Mouse (Mus musculus): ENCODE results near the gene Lsamp. TPM values are rescaled to one million over a fixed set of nuclear protein-coding genes. Genes with fewer than 3 reads are reported as not detected.

The Lsamp gene
- total RNA-seq, 1 experiment: not detected

DNA sequence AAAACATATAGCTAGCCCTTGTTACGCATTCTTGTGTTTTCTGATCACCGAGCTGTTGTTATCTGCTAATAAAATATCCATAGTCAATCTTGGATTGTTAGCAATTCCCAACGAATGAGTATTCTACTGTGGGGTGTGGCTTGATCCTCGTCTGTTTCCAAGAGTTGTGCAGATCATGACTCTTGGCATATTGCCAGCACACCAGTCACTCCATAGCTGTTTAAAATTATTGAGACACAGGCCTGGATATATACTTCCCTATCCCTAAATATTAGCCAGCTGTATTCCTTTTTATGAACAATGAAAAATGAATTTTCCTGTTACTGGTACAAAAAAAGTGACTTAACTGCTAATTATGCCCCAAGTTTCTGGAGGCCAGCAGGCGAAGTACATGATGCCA is 897.8 kb downstream of the Lsamp start:
- Histone ChIP-seq H3K9me3 (ENCODE audit: control insufficient read depth, insufficient read depth, low read depth, low read length) (no peaks in the 10 kb centered on the region), H3K27ac (ENCODE audit: insufficient read depth, low read depth, low read length, poor library complexity, severe bottlenecking) (no peak overlapping the region), H3K4me3 (ENCODE audit: insufficient read depth in 1 of 2, low read depth in 1 of 2, low read length in 2 of 2, poor library complexity in 1 of 2, severe bottlenecking in 1 of 2) (no peak overlapping the region), H3K9ac (ENCODE audit: insufficient read depth, low read depth, low read length, poor library complexity, severe bottlenecking) (no peak overlapping the region), H3K4me1 (ENCODE audit: control insufficient read depth in 2 of 2, insufficient read depth in 2 of 2, low read length in 2 of 2, poor library complexity in 1 of 2) (no peaks in the 10 kb centered on the region), H3K36me3 (ENCODE audit: control insufficient read depth, insufficient read depth, low read length, poor library complexity, severe bottlenecking) (no peaks in the 10 kb centered on the region)
- no peak for TF ChIP-seq ZC3H11A (IDR thresholded peaks at IDR 0.05; ENCODE audit: borderline replicate concordance, low read depth, low read length)
- TF ChIP-seq ZNF384 (IDR thresholded peaks at IDR 0.05; ENCODE audit: low read depth, low read length): no peak
- TF ChIP-seq MAFK (IDR thresholded peaks at IDR 0.05; ENCODE audit: insufficient read depth, low read depth, low read length): no peak
- no peak for TF ChIP-seq HCFC1 (IDR thresholded peaks at IDR 0.05; ENCODE audit: borderline replicate concordance, insufficient read depth, low read length)
- no peak for TF ChIP-seq CHD2 (IDR thresholded peaks at IDR 0.05; ENCODE audit: low read depth, low read length)
- in situ Hi-C loops (cut with MboI; ENCODE audit: low sequenced_read_pairs in 2 of 2, unreplicated experiment in 2 of 2): no loop called here
- DNase-seq (ENCODE audit: low read depth, low spot score): no peak

DNA sequence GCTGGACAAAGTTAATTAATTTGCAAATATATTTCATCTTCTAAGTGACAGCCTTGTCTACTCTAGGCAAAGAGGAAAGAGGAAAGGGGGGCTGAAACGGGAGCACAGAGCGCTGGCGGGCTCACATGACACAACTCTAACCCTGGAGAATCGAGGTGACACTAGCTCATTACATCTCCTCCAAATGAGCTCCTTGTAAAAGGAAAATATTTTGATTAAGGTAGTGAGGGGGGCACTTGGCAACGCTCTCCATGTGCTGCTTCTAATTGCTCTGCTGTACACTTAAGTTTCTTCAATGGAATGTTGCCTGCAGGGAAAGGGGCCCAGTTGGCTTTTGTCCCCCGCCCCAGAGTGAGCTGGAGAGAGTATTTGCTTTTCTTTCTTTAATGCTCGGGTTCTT is 907.2 kb downstream of the Lsamp start:
- Histone ChIP-seq H3K9me3 (ENCODE audit: control insufficient read depth, insufficient read depth, low read depth, low read length) (no peaks in the 10 kb centered on the region), H3K4me1 (ENCODE audit: control insufficient read depth in 2 of 2, insufficient read depth in 2 of 2, low read length in 2 of 2, poor library complexity in 1 of 2) (no peaks in the 10 kb centered on the region), H3K27ac (ENCODE audit: insufficient read depth, low read depth, low read length, poor library complexity, severe bottlenecking) (no peak overlapping the region), H3K36me3 (ENCODE audit: control insufficient read depth, insufficient read depth, low read length, poor library complexity, severe bottlenecking) (no peaks in the 10 kb centered on the region), H3K4me3 (ENCODE audit: insufficient read depth in 1 of 2, low read depth in 1 of 2, low read length in 2 of 2, poor library complexity in 1 of 2, severe bottlenecking in 1 of 2) (no peak overlapping the region), H3K9ac (ENCODE audit: insufficient read depth, low read depth, low read length, poor library complexity, severe bottlenecking) (no peak overlapping the region)
- TF ChIP-seq ZNF384 (IDR thresholded peaks at IDR 0.05; ENCODE audit: low read depth, low read length) (no peak), ZC3H11A (IDR thresholded peaks at IDR 0.05; ENCODE audit: borderline replicate concordance, low read depth, low read length) (no peak), HCFC1 (IDR thresholded peaks at IDR 0.05; ENCODE audit: borderline replicate concordance, insufficient read depth, low read length) (no peak), CHD2 (IDR thresholded peaks at IDR 0.05; ENCODE audit: low read depth, low read length) (no peak), MAFK (IDR thresholded peaks at IDR 0.05; ENCODE audit: insufficient read depth, low read depth, low read length) (no peak)
- in situ Hi-C loops (cut with MboI; ENCODE audit: low sequenced_read_pairs in 2 of 2, unreplicated experiment in 2 of 2): no loop called here
- no peak for DNase-seq (ENCODE audit: low read depth, low spot score)

DNA sequence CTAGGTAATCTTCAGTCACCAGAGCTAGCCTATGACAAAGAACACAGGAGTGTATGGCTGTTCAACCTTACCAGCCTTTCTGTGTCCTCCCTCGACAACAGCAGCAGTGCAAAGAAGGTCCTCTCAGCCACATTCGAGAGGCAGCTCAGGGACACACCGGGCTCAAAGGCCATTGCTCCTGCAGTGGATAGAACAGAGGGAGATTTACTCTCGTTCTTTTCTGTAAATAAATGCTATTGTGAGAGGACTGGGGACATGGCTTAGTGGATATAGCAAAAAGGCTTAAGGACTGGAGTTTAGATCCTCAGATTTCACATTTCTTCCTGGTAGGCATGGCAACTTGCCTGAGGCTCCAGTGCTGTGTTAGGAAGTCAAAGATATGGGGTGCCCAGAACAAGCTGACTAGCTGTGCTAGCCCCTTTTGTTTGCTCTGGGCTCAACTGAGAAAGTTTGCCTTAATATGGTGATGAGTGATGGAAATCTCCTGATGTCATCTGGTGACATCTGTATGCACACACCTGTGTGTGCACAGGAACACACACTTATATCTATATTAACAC is 913.7 kb downstream of the Lsamp start:
- Histone ChIP-seq H3K36me3 (ENCODE audit: control insufficient read depth, insufficient read depth, low read length, poor library complexity, severe bottlenecking) (no peaks in the 10 kb centered on the region), H3K27ac (ENCODE audit: insufficient read depth, low read depth, low read length, poor library complexity, severe bottlenecking) (no peak overlapping the region), H3K9ac (ENCODE audit: insufficient read depth, low read depth, low read length, poor library complexity, severe bottlenecking) (no peak overlapping the region), H3K9me3 (ENCODE audit: control insufficient read depth, insufficient read depth, low read depth, low read length) (no peaks in the 10 kb centered on the region), H3K4me3 (ENCODE audit: insufficient read depth in 1 of 2, low read depth in 1 of 2, low read length in 2 of 2, poor library complexity in 1 of 2, severe bottlenecking in 1 of 2) (no peak overlapping the region), H3K4me1 (ENCODE audit: control insufficient read depth in 2 of 2, insufficient read depth in 2 of 2, low read length in 2 of 2, poor library complexity in 1 of 2) (no peaks in the 10 kb centered on the region)
- no peak for DNase-seq (ENCODE audit: low read depth, low spot score)
- in situ Hi-C loops (cut with MboI; ENCODE audit: low sequenced_read_pairs in 2 of 2, unreplicated experiment in 2 of 2): no loop called here
- no peak for TF ChIP-seq HCFC1 (IDR thresholded peaks at IDR 0.05; ENCODE audit: borderline replicate concordance, insufficient read depth, low read length)
- TF ChIP-seq ZNF384 (IDR thresholded peaks at IDR 0.05; ENCODE audit: low read depth, low read length): no peak
- no peak for TF ChIP-seq CHD2 (IDR thresholded peaks at IDR 0.05; ENCODE audit: low read depth, low read length)
- TF ChIP-seq MAFK (IDR thresholded peaks at IDR 0.05; ENCODE audit: insufficient read depth, low read depth, low read length): no peak
- TF ChIP-seq ZC3H11A (IDR thresholded peaks at IDR 0.05; ENCODE audit: borderline replicate concordance, low read depth, low read length): no peak

- no peaks in the 10 kb centered on the region for H3K9me3 ChIP-seq (ENCODE audit: control insufficient read depth, insufficient read depth, low read depth, low read length)
- H3K36me3 ChIP-seq (ENCODE audit: control insufficient read depth, insufficient read depth, low read length, poor library complexity, severe bottlenecking): no peaks in the 10 kb centered on the region
- H3K27ac ChIP-seq (ENCODE audit: insufficient read depth, low read depth, low read length, poor library complexity, severe bottlenecking): no peak overlapping the region
- TF ChIP-seq ZNF384 (IDR thresholded peaks at IDR 0.05; ENCODE audit: low read depth, low read length): peak; percentile 57; the same call in 1 of the 2 replicates
- no peak for TF ChIP-seq HCFC1 (IDR thresholded peaks at IDR 0.05; ENCODE audit: borderline replicate concordance, insufficient read depth, low read length)
- TF ChIP-seq MAFK (IDR thresholded peaks at IDR 0.05; ENCODE audit: insufficient read depth, low read depth, low read length): no peak
- no peak for TF ChIP-seq ZC3H11A (IDR thresholded peaks at IDR 0.05; ENCODE audit: borderline replicate concordance, low read depth, low read length)
- no peak for TF ChIP-seq CHD2 (IDR thresholded peaks at IDR 0.05; ENCODE audit: low read depth, low read length)
- in situ Hi-C loops (cut with MboI; ENCODE audit: low sequenced_read_pairs in 2 of 2, unreplicated experiment in 2 of 2): no loop called here
- no peaks in the 10 kb centered on the region for H3K4me1 ChIP-seq (ENCODE audit: control insufficient read depth in 2 of 2, insufficient read depth in 2 of 2, low read length in 2 of 2, poor library complexity in 1 of 2)
- no peak for DNase-seq (ENCODE audit: low read depth, low spot score)
- H3K4me3 ChIP-seq (ENCODE audit: insufficient read depth in 1 of 2, low read depth in 1 of 2, low read length in 2 of 2, poor library complexity in 1 of 2, severe bottlenecking in 1 of 2): no peak overlapping the region
- H3K9ac ChIP-seq (ENCODE audit: insufficient read depth, low read depth, low read length, poor library complexity, severe bottlenecking): no peak overlapping the region
Observed at GRCm38 (mm10) chr16:40907892-40908291, 923.7 kb downstream of the Lsamp start.
